Mouse (Mus musculus): ENCODE measurements around the gene Tns1.

The Tns1 gene

GRCm38 (mm10) chr1:73951178-73951577, 173.1 kb downstream of the Tns1 start:
- peak; percentile 98 for DNase-seq

GRCm38 (mm10) chr1:73948757-73949156, 175.5 kb downstream of the Tns1 start:
- DNase-seq: peak; percentile 91

GRCm38 (mm10) chr1:73947525-73948304, 176.5 kb downstream of the Tns1 start:
- DNase-seq: peak; percentile 93

- DNase-seq: peak; percentile 95
These were observed 177.5 kb downstream of the Tns1 start for GRCm38 (mm10) chr1:73946701-73947100.

GRCm38 (mm10) chr1:73944393-73944792, 179.9 kb downstream of the Tns1 start:
- peak; percentile 91 for DNase-seq

- peak; percentile 99 for DNase-seq
These were observed 180.5 kb downstream of the Tns1 start for GRCm38 (mm10) chr1:73943667-73944289.

GRCm38 (mm10) chr1:73943255-73943654, 181.0 kb downstream of the Tns1 start:
- DNase-seq: peak; percentile 94

- peak; percentile 99 for DNase-seq
These were observed 182.0 kb downstream of the Tns1 start for GRCm38 (mm10) chr1:73942243-73942642.

GRCm38 (mm10) chr1:73941697-73942096, 182.6 kb downstream of the Tns1 start:
- DNase-seq: no peak

- DNase-seq: peak; percentile 91
These were observed 183.6 kb downstream of the Tns1 start for GRCm38 (mm10) chr1:73940491-73941204.

GRCm38 (mm10) chr1:73938597-73938996, 185.7 kb downstream of the Tns1 start:
- peak; percentile 92 for DNase-seq

GRCm38 (mm10) chr1:73937805-73938204, 186.4 kb downstream of the Tns1 start:
- DNase-seq: peak; percentile 93

GRCm38 (mm10) chr1:73936537-73936936, 187.7 kb downstream of the Tns1 start:
- peak; percentile 90 for DNase-seq

- DNase-seq: peak; percentile 97
These were observed 188.7 kb downstream of the Tns1 start for GRCm38 (mm10) chr1:73935442-73936080.

- no peak for DNase-seq
These were observed 191.1 kb downstream of the Tns1 start for GRCm38 (mm10) chr1:73933146-73933490.

- DNase-seq: peak; percentile 97
These were observed 191.7 kb downstream of the Tns1 start for GRCm38 (mm10) chr1:73932421-73933145.

GRCm38 (mm10) chr1:73931851-73932250, 192.4 kb downstream of the Tns1 start:
- DNase-seq: peak; percentile 93

GRCm38 (mm10) chr1:73930411-73931134, 193.7 kb downstream of the Tns1 start:
- peak; percentile 95 for DNase-seq

GRCm38 (mm10) chr1:73929952-73930329, 194.3 kb downstream of the Tns1 start:
- DNase-seq: peak; percentile 96

- peak; percentile 92 for DNase-seq
These were observed 194.9 kb downstream of the Tns1 start for GRCm38 (mm10) chr1:73929211-73929951.

GRCm38 (mm10) chr1:73928385-73928784, 195.9 kb downstream of the Tns1 start:
- peak; percentile 94 for DNase-seq

Data from heart, adult 11 months (tissue).